Mouse (Mus musculus) intestine, embryonic 14.5 days (tissue): ENCODE data around the gene Cdc37. TPM values are rescaled to one million over a fixed set of nuclear protein-coding genes. Genes with fewer than 3 reads are reported as not detected.

Experiments used
- ATAC-seq: fragments of 200-750 bp; cut with Nextera tagmentation; replicated peaks from 2 replicates; pipeline ENCODE4 v1.8.0; 2017; ENCODE audit warnings: low read depth, moderate number of reproducible peaks, moderate TSS enrichment, moderate library complexity; ENCODE audit not compliant: low FRiP score, low TSS enrichment
- DNase-seq: peaks from one replicate; pipeline ENCODE4 v3.0.0-alpha.2; 2018; ENCODE audit warnings: low spot score
- H3K27ac ChIP-seq: fragments of 300-500 bp; sonication (generic); 2 replicates; pipeline ENCODE4 v1.5.1; 2014; ENCODE audit warnings: low read depth, mild to moderate bottlenecking, control low read depth
- H3K27me3 ChIP-seq: fragments of 300-500 bp; sonication (generic); replicated peaks from 2 replicates; pipeline ENCODE4 v1.6.1; 2014; ENCODE audit warnings: low read length, control low read depth; ENCODE audit not compliant: control insufficient read depth, insufficient read depth
- H3K36me3 ChIP-seq: fragments of 300-500 bp; sonication (generic); 2 replicates; pipeline ENCODE4 v1.6.1; 2014; ENCODE audit warnings: low read length, control low read depth; ENCODE audit not compliant: control insufficient read depth, insufficient read depth
- H3K4me1 ChIP-seq: fragments of 300-500 bp; sonication (generic); replicated peaks from 2 replicates; pipeline ENCODE4 v1.6.1; 2014; ENCODE audit warnings: low read length, control low read depth, mixed read lengths; ENCODE audit not compliant: control insufficient read depth, insufficient read depth
- H3K4me2 ChIP-seq: fragments of 300-500 bp; sonication (generic); 2 replicates; pipeline ENCODE4 v1.6.1; 2014; ENCODE audit warnings: low read length
- H3K4me3 ChIP-seq: fragments of 300-500 bp; sonication (generic); 2 replicates; pipeline ENCODE4 v1.5.1; 2014; ENCODE audit warnings: low read depth, low read length, control low read depth, mixed read lengths
- H3K9ac ChIP-seq: fragments of 300-500 bp; sonication (generic); 2 replicates; pipeline ENCODE4 v1.6.1; 2014; ENCODE audit warnings: mild to moderate bottlenecking, low read length
- H3K9me3 ChIP-seq: fragments of 300-500 bp; sonication (generic); 2 replicates; pipeline ENCODE4 v1.6.1; 2016; ENCODE audit warnings: low read length, control low read depth; ENCODE audit not compliant: control insufficient read depth
- WGBS: fragments of 180-500 bp; shearing (Covaris S2); extraction: QIAGEN DNeasy Blood & Tissue Kit; methylation state at CpG from one replicate; pipeline ENCODE4 v1.1.7; 2014; 5-methylcytosine and 5-hydroxymethylcytosine counted together
- polyA plus RNA-seq: library from polyadenylated mRNA; unstranded; fragments of >200 nt; fragmentation: Nextera tagmentation; extraction: Ambion mirVana; gene quantifications from 2 replicates; pipeline ENCODE4 v1.2.1, GENCODE M21; 2014

The Cdc37 gene
- polyA plus RNA-seq, 1 experiment from 2014 or later = 307 TPM

GRCm38 (mm10) chr9:21090972-21091706, 58.6 kb downstream of the Cdc37 start:
- Histone ChIP-seq H3K36me3 (peaks cover 39% of the 10 kb centered on the region), H3K27ac (peak overlapping the region; percentile 90), H3K4me2 (peak overlapping the region; percentile 81), H3K9me3 (no peaks in the 10 kb centered on the region), H3K27me3 (no peaks in the 10 kb centered on the region), H3K9ac (peak overlapping the region; percentile 81), H3K4me1 (peaks cover 12% of the 10 kb centered on the region), H3K4me3 (peak overlapping the region; percentile 87)
- peak; percentile 21; the same call in 1 of the 2 replicates for ATAC-seq
- WGBS = 4% methylated on average over 24 of the region's 24 CpGs
- no peak for DNase-seq

- no peak for DNase-seq
- H3K27me3 ChIP-seq = no peaks in the 10 kb centered on the region
- H3K4me3 ChIP-seq = peak overlapping the region; percentile 87
- H3K4me1 ChIP-seq = peaks cover 12% of the 10 kb centered on the region
- no peaks in the 10 kb centered on the region for H3K9me3 ChIP-seq
- H3K36me3 ChIP-seq = peaks cover 45% of the 10 kb centered on the region
- peak overlapping the region; percentile 81 for H3K4me2 ChIP-seq
- H3K9ac ChIP-seq = peak overlapping the region; percentile 81
- H3K27ac ChIP-seq = no peak overlapping the region
- WGBS = 78% methylated on average over 1 of the region's 1 CpGs
- no peak for ATAC-seq
These were observed 59.2 kb downstream of the Cdc37 start for GRCm38 (mm10) chr9:21090537-21090936.

- WGBS = 88% methylated on average over 3 of the region's 3 CpGs
- no peak for ATAC-seq
- H3K36me3 ChIP-seq = peaks cover 96% of the 10 kb centered on the region
These were observed 66.5 kb downstream of the Cdc37 start for GRCm38 (mm10) chr9:21083324-21083723.

More at GRCm38 (mm10) chr9:21083324-21083723, 66.5 kb downstream of the Cdc37 start:
- Histone ChIP-seq H3K4me3 (no peak overlapping the region), H3K9me3 (no peaks in the 10 kb centered on the region), H3K4me2 (no peak overlapping the region), H3K9ac (no peak overlapping the region), H3K27ac (no peak overlapping the region), H3K27me3 (no peaks in the 10 kb centered on the region), H3K4me1 (no peaks in the 10 kb centered on the region)
- no peak for DNase-seq

Other genes starting within 250 kb of the Cdc37 start
- 65.4 and 69.9 TPM in 2 replicates for gene Dnmt1, start 190.1 kb downstream of the Cdc37 start, polyA plus RNA-seq
- gene S1pr2, start 173.2 kb downstream of the Cdc37 start, polyA plus RNA-seq = 31.9 and 35.5 TPM in 2 replicates
- gene Mrpl4, start 147.2 kb downstream of the Cdc37 start, polyA plus RNA-seq = 151 and 155 TPM in 2 replicates
- 11.4 and 11.8 TPM in 2 replicates for gene Icam1, start 134.0 kb downstream of the Cdc37 start, polyA plus RNA-seq
- 0.96 TPM in 1 of 2 replicates, not detected in the other for gene Icam4, start 120.6 kb downstream of the Cdc37 start, polyA plus RNA-seq
- 0.12 TPM in 2 replicates for gene Icam5, start 117.9 kb downstream of the Cdc37 start, polyA plus RNA-seq
- gene Zglp1, start 82.9 kb downstream of the Cdc37 start, polyA plus RNA-seq = 1.3 TPM in 1 of 2 replicates, not detected in the other
- gene Gm49373, start 76.9 kb downstream of the Cdc37 start, polyA plus RNA-seq = 0.20 and 0.74 TPM in 2 replicates
- gene Fdx1l, start 76.4 kb downstream of the Cdc37 start, polyA plus RNA-seq = 71.4 and 74.4 TPM in 2 replicates
- 2.2 and 3.7 TPM in 2 replicates for gene Gm38431, start 58.0 kb downstream of the Cdc37 start, polyA plus RNA-seq
- gene Raver1, start 58.0 kb downstream of the Cdc37 start, polyA plus RNA-seq = 84.1 and 87.5 TPM in 2 replicates
- gene Tyk2, start 18.7 kb downstream of the Cdc37 start, polyA plus RNA-seq = 11.7 and 12.1 TPM in 2 replicates
- gene Pde4a, start 15.7 kb upstream of the Cdc37 start, polyA plus RNA-seq = 6.7 and 7.0 TPM in 2 replicates
- gene Keap1, start 89.4 kb upstream of the Cdc37 start, polyA plus RNA-seq = 41.0 and 43.0 TPM in 2 replicates
- gene S1pr5, start 98.5 kb upstream of the Cdc37 start, polyA plus RNA-seq = 0.07 and 0.13 TPM in 2 replicates
- 42.6 and 45.4 TPM in 2 replicates for gene Atg4d, start 115.3 kb upstream of the Cdc37 start, polyA plus RNA-seq
- 12.8 TPM in 2 replicates for gene Kri1, start 138.0 kb upstream of the Cdc37 start, polyA plus RNA-seq
- 43.7 and 44.8 TPM in 2 replicates for gene Cdkn2d, start 141.4 kb upstream of the Cdc37 start, polyA plus RNA-seq
- gene Ap1m2, start 162.4 kb upstream of the Cdc37 start, polyA plus RNA-seq = 69.6 and 75.8 TPM in 2 replicates
- gene Slc44a2, start 170.7 kb upstream of the Cdc37 start, polyA plus RNA-seq = 70.1 and 74.6 TPM in 2 replicates
- gene Ilf3, start 217.9 kb upstream of the Cdc37 start, polyA plus RNA-seq = 179 and 188 TPM in 2 replicates